In genomic region chr5:147426048-147426805, GRCm38 (mm10) we compare ENCODE assay signal across 16 mouse cellular contexts. TPM values are rescaled to one million over a fixed set of nuclear protein-coding genes. Genes with fewer than 3 reads are reported as not detected.
DNase-seq lines count a peak whose midpoint lies in the region; ATAC-seq and TF ChIP-seq lines count a peak whose summit lies in the region.
"Had no signal": no experiment of that assay in that cellular context is flagged by ENCODE, and none has a peak within 500 bp of the region (broad histone marks: within the 10 kb centered on the region; RNA-seq: fewer than 3 reads in every experiment).

No protein-coding gene starts in this region.

- no peak overlapping the region for H3K4me3 ChIP-seq in MEL (ENCODE audit: control insufficient read depth in 1 of 2, insufficient read depth in 1 of 2, low read depth in 2 of 2, low read length in 2 of 2)
- H3K4me3 ChIP-seq in cerebellum, adult 2 months (replicated peaks; ENCODE audit: insufficient read depth, low read depth, low read length) = no peak overlapping the region
- no peak overlapping the region for H3K4me3 ChIP-seq in thymus, adult 2 months (ENCODE audit: control insufficient read depth, insufficient read depth, low read length)
- no peak overlapping the region for H3K4me3 ChIP-seq in limb, embryonic 10.5 days
- H3K4me3 ChIP-seq: heart, embryonic 15.5 days; hindbrain, embryonic 15.5 days; stomach, embryonic 15.5 days had no signal

- TF ChIP-seq CTCF in MEL (IDR thresholded peaks at IDR 0.05 in 2 of 3, conservative IDR thresholded peaks at IDR 0.05 in 1 of 3; ENCODE audit: control insufficient read depth in 1 of 3, insufficient read depth in 1 of 3, low read depth in 2 of 3, low read length in 3 of 3, poor library complexity in 1 of 3, severe bottlenecking in 1 of 3) = no peak
- no peak for TF ChIP-seq CTCF in cerebellum, adult 2 months (IDR thresholded peaks at IDR 0.05; ENCODE audit: borderline replicate concordance, insufficient read depth, low read depth, low read length)
- no peak for TF ChIP-seq CTCF in thymus, adult 2 months (IDR thresholded peaks at IDR 0.05; ENCODE audit: borderline replicate concordance, control insufficient read depth, extremely low read depth, insufficient read depth, low read length, poor library complexity)

- TF ChIP-seq POLR2A in MEL (IDR thresholded peaks at IDR 0.05; ENCODE audit: control insufficient read depth in 1 of 2, insufficient read depth in 1 of 2, low read depth in 1 of 2, low read length in 2 of 2, poor library complexity in 1 of 2) = no peak
- peak; percentile 9; the same call in 1 of the 2 replicates for TF ChIP-seq POLR2A in cerebellum, adult 2 months (IDR thresholded peaks at IDR 0.05; ENCODE audit: borderline replicate concordance, insufficient read depth, low read length)
- TF ChIP-seq POLR2A in thymus, adult 2 months (IDR thresholded peaks at IDR 0.05; ENCODE audit: control insufficient read depth, extremely low read depth, insufficient read depth, low read length, poor library complexity) = no peak

- no peak overlapping the region for H3K9ac ChIP-seq in MEL (ENCODE audit: control insufficient read depth, low read depth, low read length, poor library complexity, severe bottlenecking)
- H3K9ac ChIP-seq: forebrain, postnatal 0 days; heart, embryonic 15.5 days; hindbrain, embryonic 15.5 days; stomach, embryonic 15.5 days had no signal

- ATAC-seq in hematopoietic stem cell, adult 5-6 weeks (replicated peaks in 1 of 2; ENCODE audit: insufficient read depth in 1 of 2, low FRiP score in 2 of 2, low TSS enrichment in 1 of 2, low read depth in 1 of 2, poor library complexity in 2 of 2, severe bottlenecking in 2 of 2) = peak; percentile 76 to 79
- ATAC-seq: activated CD4-positive, CD25-positive, alpha-beta regulatory T cell, adult 4 months; CD4-positive, CD25-positive, alpha-beta regulatory T cell, adult 4 months; forebrain, postnatal 0 days had no signal

- TF ChIP-seq RAD21 in MEL (IDR thresholded peaks at IDR 0.05; ENCODE audit: low read depth, low read length) = no peak

- H3K36me3 ChIP-seq in MEL (ENCODE audit: control insufficient read depth in 1 of 2, insufficient read depth in 2 of 2, low read length in 2 of 2) = peaks cover 0 to 11% of the 10 kb centered on the region in 2 experiments; a peak in 2 of 4 replicates
- H3K36me3 ChIP-seq in thymus, adult 2 months (ENCODE audit: control insufficient read depth, insufficient read depth, low read length) = no peaks in the 10 kb centered on the region
- H3K36me3 ChIP-seq in limb, embryonic 10.5 days = no peaks in the 10 kb centered on the region
- H3K36me3 ChIP-seq: heart, embryonic 15.5 days; hindbrain, embryonic 15.5 days; stomach, embryonic 15.5 days had no signal

- H3K4me1 ChIP-seq in MEL (ENCODE audit: control insufficient read depth in 1 of 2, insufficient read depth in 2 of 2, low read length in 2 of 2) = peaks cover 14% of the 10 kb centered on the region in 2 experiments
- peaks cover 21% of the 10 kb centered on the region; the same call in 1 of the 2 replicates for H3K4me1 ChIP-seq in cerebellum, adult 2 months (ENCODE audit: control insufficient read depth, insufficient read depth, low read length)
- peaks cover 25% of the 10 kb centered on the region for H3K4me1 ChIP-seq in thymus, adult 2 months (replicated peaks; ENCODE audit: control insufficient read depth, insufficient read depth, low read length)
- peaks cover 13% of the 10 kb centered on the region for H3K4me1 ChIP-seq in limb, embryonic 10.5 days

- H3K9me3 ChIP-seq in MEL (replicated peaks; ENCODE audit: insufficient read depth, low read length) = no peaks in the 10 kb centered on the region
- H3K9me3 ChIP-seq in limb, embryonic 10.5 days (replicated peaks) = no peaks in the 10 kb centered on the region
- H3K9me3 ChIP-seq: heart, embryonic 15.5 days; hindbrain, embryonic 15.5 days; stomach, embryonic 15.5 days had no signal

- H3K79me2 ChIP-seq in MEL (ENCODE audit: control insufficient read depth, insufficient read depth, low read length, poor library complexity) = peaks cover 23% of the 10 kb centered on the region

- no peak overlapping the region for H3K27ac ChIP-seq in MEL (ENCODE audit: control insufficient read depth, low read depth, low read length)
- peak overlapping the region; percentile 68 for H3K27ac ChIP-seq in cerebellum, adult 2 months (ENCODE audit: insufficient read depth, low read length)
- peak overlapping the region; percentile 93 for H3K27ac ChIP-seq in thymus, adult 2 months (ENCODE audit: control insufficient read depth, insufficient read depth, low read length)
- no peak overlapping the region for H3K27ac ChIP-seq in limb, embryonic 10.5 days
- H3K27ac ChIP-seq: heart, embryonic 15.5 days; hindbrain, embryonic 15.5 days; stomach, embryonic 15.5 days had no signal

- TF ChIP-seq EP300 in MEL (IDR thresholded peaks at IDR 0.05; ENCODE audit: low read depth in 1 of 2, low read length in 2 of 2) = peak; percentile 30 to 36; a peak in 2 of 4 replicates

- 26% methylated on average over 4 of the region's 4 CpGs for WGBS in cerebellum, adult 2 months
- 7% methylated on average over 4 of the region's 4 CpGs for WGBS in thymus, adult 2 months
- WGBS in limb, embryonic 10.5 days = 85% methylated on average over 4 of the region's 4 CpGs

- H3K27me3 ChIP-seq in MEL (ENCODE audit: control insufficient read depth in 1 of 2, insufficient read depth in 2 of 2, low read length in 2 of 2) = no peaks in the 10 kb centered on the region
- H3K27me3 ChIP-seq in cerebellum, adult 2 months (ENCODE audit: control insufficient read depth, insufficient read depth, low read length) = no peaks in the 10 kb centered on the region
- H3K27me3 ChIP-seq in thymus, adult 2 months (ENCODE audit: control insufficient read depth, insufficient read depth, low read length) = no peaks in the 10 kb centered on the region
- no peaks in the 10 kb centered on the region for H3K27me3 ChIP-seq in limb, embryonic 10.5 days (ENCODE audit: low read depth, poor library complexity, severe bottlenecking)
- H3K27me3 ChIP-seq: heart, embryonic 15.5 days; hindbrain, embryonic 15.5 days; stomach, embryonic 15.5 days had no signal

- DNase-seq in MEL (ENCODE audit: low read depth, low spot score) = peak; percentile 45
- DNase-seq in cerebellum, adult 2 months = peak; percentile 71 to 91
- peak; percentile 64 for DNase-seq in thymus, adult 2 months
- no peak for DNase-seq in lung, postnatal 10 days
- no peak for DNase-seq in limb, embryonic 10.5 days (ENCODE audit: low spot score)
- DNase-seq in kidney, postnatal 14 days = no peak
- DNase-seq: embryo, embryonic 11 days; forebrain, postnatal 0 days; kidney, adult 2 months; retina, postnatal 1 day had no signal

TF ChIP-seq in MEL, 35 proteins besides CTCF, POLR2A, EP300 and RAD21:
- TF ChIP-seq RCOR1 (IDR thresholded peaks at IDR 0.05; ENCODE audit: low read depth, low read length) (no peak), GATA1 (IDR thresholded peaks at IDR 0.05; ENCODE audit: low read depth, low read length) (peak; percentile 45)

RNA-seq across cellular contexts. Expression of gene Pan3, which starts 3.7 kb away (rescaled TPM):
- total RNA-seq in MEL (2012; rRNA removed) = 56.1 and 61.5 TPM in 2 replicates
- polyA plus RNA-seq in MEL (2012; ENCODE audit: insufficient read depth in 1 of 2, insufficient read length in 2 of 2, low read depth in 1 of 2, low replicate concordance in 2 of 2, missing spikeins in 1 of 2) = 10 to 100 TPM in 1 of 2 experiments, not detected in 1; 60.6 TPM
- polyA plus RNA-seq in cerebellum, adult 2 months (2012; rRNA removed) = 97.4 and 105 TPM in 2 replicates
- 364 and 387 TPM in 2 replicates for total RNA-seq in hematopoietic stem cell, adult 5-6 weeks (2017)
- 124 and 152 TPM in 2 replicates for polyA plus RNA-seq in thymus, adult 2 months (2012; rRNA removed)
- 46.9 and 47.8 TPM in 2 replicates for polyA plus RNA-seq in limb, embryonic 10.5 days (2016; fragmentation: Nextera tagmentation; extraction: Ambion mirVana)

RNA-seq across cellular contexts. Expression of gene Flt3, which starts 25.9 kb away (rescaled TPM):
- total RNA-seq in MEL (2012; rRNA removed) = not detected in 2 replicates
- under 1 TPM in 1 of 2 experiments, not detected in 1; 0.01 TPM for polyA plus RNA-seq in MEL (2012; ENCODE audit: insufficient read depth in 1 of 2, insufficient read length in 2 of 2, low read depth in 1 of 2, low replicate concordance in 2 of 2, missing spikeins in 1 of 2)
- polyA plus RNA-seq in cerebellum, adult 2 months (2012; rRNA removed) = 24.8 and 25.3 TPM in 2 replicates
- 260 and 358 TPM in 2 replicates for total RNA-seq in hematopoietic stem cell, adult 5-6 weeks (2017)
- 5.3 and 5.8 TPM in 2 replicates for polyA plus RNA-seq in thymus, adult 2 months (2012; rRNA removed)
- polyA plus RNA-seq in limb, embryonic 10.5 days (2016; fragmentation: Nextera tagmentation; extraction: Ambion mirVana) = 0.05 TPM in 1 of 2 replicates, not detected in the other

Comparison
In these comparisons a context has a peak if more than half of its experiments do, and no peak if none do; other contexts are left out.
1. DNase-seq: peak in MEL (single experiment), cerebellum, adult 2 months (2 of 2) and thymus, adult 2 months (single experiment); none in lung, postnatal 10 days (single experiment), limb, embryonic 10.5 days (single experiment) and kidney, postnatal 14 days (single experiment).
2. H3K27ac ChIP-seq: peak in cerebellum, adult 2 months (single experiment) and thymus, adult 2 months (single experiment); none in MEL (single experiment) and limb, embryonic 10.5 days (single experiment).